Mouse (Mus musculus) lung, adult 2 months (tissue): ENCODE data around the gene Fmnl2.

Experiments
- CTCF ChIP-seq: fragments of 200-500 bp; IDR thresholded peaks from 2 replicates; pipeline ENCODE4 v1.5.1; 2011; ENCODE audit warnings: mild to moderate bottlenecking, low read length, control low read depth; ENCODE audit not compliant: insufficient read depth
- POLR2A ChIP-seq: fragments of 200-500 bp; IDR thresholded peaks from 2 replicates; pipeline ENCODE4 v1.6.1; 2011; ENCODE audit warnings: low read depth, mild to moderate bottlenecking, control low read depth, low read length, borderline replicate concordance; ENCODE audit errors: extremely low read depth

DNA sequence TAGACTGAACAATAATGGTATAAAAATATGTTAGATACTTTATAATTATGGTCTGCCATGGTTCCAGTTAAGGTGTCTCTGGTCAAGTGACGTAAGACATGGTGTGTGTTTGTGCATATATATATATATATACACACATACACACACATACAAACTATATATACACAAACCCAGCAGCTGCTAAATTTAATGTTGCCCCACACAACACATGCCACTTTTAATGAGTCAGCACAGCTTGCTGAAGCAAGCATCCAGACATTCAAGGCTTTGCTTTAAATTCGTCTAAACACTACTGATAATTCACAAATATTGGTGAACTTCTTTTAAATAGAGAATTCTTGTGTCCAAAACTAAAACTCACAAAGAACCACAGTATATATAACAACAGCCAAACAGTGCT, 121.1 kb downstream of the Fmnl2 start:
- TF ChIP-seq CTCF, result no peak
- TF ChIP-seq POLR2A, result no peak
